Comparison of ENCODE assay signal across 16 mouse cellular contexts in the genomic region with DNA sequence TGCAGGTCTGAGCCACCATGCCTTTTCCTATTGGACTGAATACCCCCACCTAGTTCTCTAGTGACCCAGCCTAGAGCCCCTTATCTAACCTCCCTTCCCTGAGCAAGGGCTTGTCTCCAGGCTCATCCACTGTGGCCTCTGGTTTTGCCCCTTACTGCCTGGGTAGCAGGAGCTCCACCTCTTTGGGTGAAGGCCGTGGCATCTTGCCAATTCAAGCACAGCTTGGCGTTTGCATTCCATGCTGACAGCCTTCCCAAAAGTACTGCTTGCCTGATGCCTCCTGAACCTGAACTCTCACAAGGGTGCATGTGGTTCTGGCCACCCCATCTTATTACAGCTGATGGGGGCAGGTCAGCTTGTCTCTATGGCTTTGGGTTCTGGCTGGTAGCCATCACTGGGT. TPM values are rescaled to one million over a fixed set of nuclear protein-coding genes. Genes with fewer than 3 reads are reported as not detected.
DNase-seq lines count a peak whose midpoint lies in the region; ATAC-seq lines count a peak whose summit lies in the region.
"Had no signal": no experiment of that assay in that cellular context is flagged by ENCODE, and none has a peak within 500 bp of the region (broad histone marks: within the 10 kb centered on the region; RNA-seq: fewer than 3 reads in every experiment).

No protein-coding gene starts in this region.

- WGBS in stomach, embryonic 16.5 days = 34% methylated on average over 2 of the region's 2 CpGs

- no peak overlapping the region for H3K4me2 ChIP-seq in stomach, embryonic 16.5 days (ENCODE audit: low read depth, low read length)
- H3K4me2 ChIP-seq: hindbrain, embryonic 14.5 days; limb, embryonic 15.5 days; midbrain, embryonic 13.5 days had no signal

- H3K36me3 ChIP-seq in stomach, embryonic 16.5 days (ENCODE audit: control insufficient read depth, insufficient read depth, low read length) = no peaks in the 10 kb centered on the region
- H3K36me3 ChIP-seq: limb, embryonic 15.5 days; midbrain, embryonic 13.5 days had no signal

- H3K9ac ChIP-seq in stomach, embryonic 16.5 days (ENCODE audit: low read length) = no peak overlapping the region
- H3K9ac ChIP-seq: hindbrain, embryonic 14.5 days; limb, embryonic 15.5 days; midbrain, embryonic 13.5 days had no signal

- peak; percentile 89 for DNase-seq in heart, adult 11 months
- DNase-seq in heart, postnatal 25 days (ENCODE audit: low spot score) = no peak
- peak; percentile 53 for DNase-seq in ovary, adult 18-20 months (ENCODE audit: low spot score)
- no peak for DNase-seq in ovary, postnatal 10 days (ENCODE audit: low spot score)
- DNase-seq in kidney, postnatal 25 days = peak; percentile 71 to 80
- DNase-seq in urinary bladder, adult 18-20 months (ENCODE audit: low spot score in 2 of 2) = no peak
- DNase-seq: thymus, postnatal 36 days had no signal

- ATAC-seq in stomach, embryonic 16.5 days (ENCODE audit: insufficient read depth, low FRiP score) = no peak
- ATAC-seq in frontal cortex, adult (ENCODE audit: low TSS enrichment) = no peak
- ATAC-seq: midbrain, embryonic 13.5 days had no signal

- H3K9me3 ChIP-seq in stomach, embryonic 16.5 days (replicated peaks; ENCODE audit: control insufficient read depth, low read length) = no peaks in the 10 kb centered on the region
- H3K9me3 ChIP-seq: limb, embryonic 15.5 days; midbrain, embryonic 13.5 days had no signal

- intact Hi-C loops in heart, postnatal 25 days (cut with DNase I) = loop anchor here (10.0 kb wide), 1 partner anchor 211 kb away; no protein-coding TSS in a partner anchor

- 0 out of 2 replicates have a peak overlapping the region, but pooled peaks have one; percentile 24 for H3K27ac ChIP-seq in stomach, embryonic 16.5 days (ENCODE audit: low read length)
- H3K27ac ChIP-seq: hindbrain, embryonic 14.5 days; limb, embryonic 15.5 days; midbrain, embryonic 13.5 days had no signal

- no peaks in the 10 kb centered on the region for H3K27me3 ChIP-seq in stomach, embryonic 16.5 days (ENCODE audit: control insufficient read depth, insufficient read depth, low read length)
- H3K27me3 ChIP-seq: limb, embryonic 15.5 days; midbrain, embryonic 13.5 days had no signal

- H3K4me3 ChIP-seq in stomach, embryonic 16.5 days (replicated peaks; ENCODE audit: low read length) = no peak overlapping the region
- H3K4me3 ChIP-seq: limb, embryonic 15.5 days; midbrain, embryonic 13.5 days had no signal

- no peaks in the 10 kb centered on the region for H3K4me1 ChIP-seq in stomach, embryonic 16.5 days (ENCODE audit: control insufficient read depth, insufficient read depth, low read length)
- H3K4me1 ChIP-seq: midbrain, embryonic 13.5 days had no signal

RNA-seq across cellular contexts. Expression of gene Mesp2, which starts 6.6 kb away (rescaled TPM):
- under 1 TPM in 1 of 2 experiments, not detected in 1; 0.17 TPM for total RNA-seq in heart, postnatal 25 days (2021)
- polyA plus RNA-seq in stomach, embryonic 16.5 days (2015; fragmentation: Nextera tagmentation; extraction: Ambion mirVana) = 1.3 TPM in 2 replicates
- total RNA-seq: gastrocnemius, adult 18-20 months; MEL had no signal

RNA-seq across cellular contexts. Expression of gene Mesp1, which starts 10.3 kb away (rescaled TPM):
- total RNA-seq in heart, postnatal 25 days (2021) = not detected
- polyA plus RNA-seq in stomach, embryonic 16.5 days (2015; fragmentation: Nextera tagmentation; extraction: Ambion mirVana) = 0.17 TPM in 1 of 2 replicates, not detected in the other
- total RNA-seq: gastrocnemius, adult 18-20 months; MEL had no signal
- polyA plus RNA-seq: hindbrain, embryonic 14.5 days; midbrain, embryonic 13.5 days; neural tube, embryonic 14.5 days; spleen, adult 2 months had no signal

RNA-seq across cellular contexts. Expression of gene Anpep, which starts 57.0 kb away (rescaled TPM):
- total RNA-seq in heart, postnatal 25 days (2021) = 10 to 100 TPM; 13.7 to 17.4 TPM
- 54.7 and 59.3 TPM in 2 replicates for polyA plus RNA-seq in stomach, embryonic 16.5 days (2015; fragmentation: Nextera tagmentation; extraction: Ambion mirVana)

Comparison
In these comparisons a context has a peak if more than half of its experiments do, and no peak if none do; other contexts are left out.
1. DNase-seq: peak in heart, adult 11 months (single experiment), ovary, adult 18-20 months (single experiment) and kidney, postnatal 25 days (2 of 2); none in heart, postnatal 25 days (single experiment), ovary, postnatal 10 days (single experiment) and urinary bladder, adult 18-20 months (0 of 2).